Mouse (Mus musculus) heart, embryonic 11.5 days (tissue): ENCODE results near the gene Sgf29. TPM values are rescaled to one million over a fixed set of nuclear protein-coding genes. Genes with fewer than 3 reads are reported as not detected.

Experiments
- ATAC-seq: fragments of 200-750 bp; cut with Nextera tagmentation; replicated peaks from 2 replicates; pipeline ENCODE4 v1.8.0; 2017; ENCODE audit warnings: moderate library complexity; ENCODE audit not compliant: insufficient number of reproducible peaks, low FRiP score, low TSS enrichment
- H3K27ac ChIP-seq: fragments of 300-500 bp; sonication (generic); 2 replicates; pipeline ENCODE4 v1.5.1; 2014; ENCODE audit warnings: mild to moderate bottlenecking, low read depth, low read length
- H3K27me3 ChIP-seq: fragments of 300-500 bp; sonication (generic); 2 replicates; pipeline ENCODE4 v1.6.1; 2014; ENCODE audit warnings: mild to moderate bottlenecking, low read length, mixed read lengths; ENCODE audit not compliant: control insufficient read depth, insufficient read depth
- H3K36me3 ChIP-seq: fragments of 300-500 bp; sonication (generic); 2 replicates; pipeline ENCODE4 v1.6.1; 2014; ENCODE audit warnings: mild to moderate bottlenecking, low read length, moderate library complexity, mixed read lengths; ENCODE audit not compliant: control insufficient read depth, insufficient read depth
- H3K4me1 ChIP-seq: fragments of 300-500 bp; sonication (generic); 2 replicates; pipeline ENCODE4 v1.6.1; 2014; ENCODE audit warnings: low read length; ENCODE audit not compliant: control insufficient read depth, insufficient read depth
- H3K4me2 ChIP-seq: fragments of 300-500 bp; sonication (generic); 2 replicates; pipeline ENCODE4 v1.6.1; 2014; ENCODE audit warnings: mild to moderate bottlenecking, moderate library complexity
- H3K4me3 ChIP-seq: fragments of 300-500 bp; sonication (generic); 2 replicates; pipeline ENCODE4 v1.5.1; 2014; ENCODE audit warnings: low read depth, low read length
- H3K9ac ChIP-seq: fragments of 300-500 bp; sonication (generic); 2 replicates; pipeline ENCODE4 v1.6.1; 2014; ENCODE audit warnings: mild to moderate bottlenecking, low read depth, low read length, moderate library complexity
- H3K9me3 ChIP-seq: fragments of 300-500 bp; sonication (generic); replicated peaks from 2 replicates; pipeline ENCODE4 v1.6.1; 2016; ENCODE audit warnings: low read length; ENCODE audit not compliant: control insufficient read depth
- WGBS: fragments of 180-500 bp; shearing (Covaris S2); extraction: QIAGEN DNeasy Blood & Tissue Kit; methylation state at CpG from one replicate; pipeline ENCODE4 v1.1.7; 2014; ENCODE audit not compliant: insufficient replicate concordance; 5-methylcytosine and 5-hydroxymethylcytosine counted together
- polyA plus RNA-seq: library from polyadenylated mRNA; unstranded; fragments of >200 nt; fragmentation: Nextera tagmentation; extraction: Ambion mirVana; gene quantifications from 2 replicates; pipeline ENCODE4 v1.2.1, GENCODE M21; 2014

The Sgf29 gene
- polyA plus RNA-seq, 1 experiment from 2014 or later: 28.9 TPM

GRCm38 (mm10) chr7:126645708-126646107 lies 3.4 kb upstream of the Sgf29 start:
- H3K27ac ChIP-seq: no peak overlapping the region
- 58% methylated on average over 5 of the region's 5 CpGs for WGBS
- no peaks in the 10 kb centered on the region for H3K27me3 ChIP-seq
- no peaks in the 10 kb centered on the region for H3K36me3 ChIP-seq
- peaks cover 5% of the 10 kb centered on the region; the same call in 1 of the 2 replicates for H3K4me1 ChIP-seq
- H3K9ac ChIP-seq: no peak overlapping the region
- no peak overlapping the region for H3K4me2 ChIP-seq
- ATAC-seq: no peak
- no peaks in the 10 kb centered on the region for H3K9me3 ChIP-seq
- H3K4me3 ChIP-seq: no peak overlapping the region

- Histone ChIP-seq H3K4me2 (peak overlapping the region; percentile 77; the same call in 1 of the 2 replicates), H3K4me1 (peaks cover 7% of the 10 kb centered on the region; the same call in 1 of the 2 replicates), H3K9me3 (no peaks in the 10 kb centered on the region), H3K27me3 (no peaks in the 10 kb centered on the region), H3K9ac (no peak overlapping the region), H3K4me3 (peak overlapping the region; percentile 58; the same call in 1 of the 2 replicates), H3K36me3 (no peaks in the 10 kb centered on the region), H3K27ac (no peak overlapping the region)
- no peak for ATAC-seq
- WGBS: 68% methylated on average over 4 of the region's 4 CpGs
These were observed 623 bp upstream of the Sgf29 start for GRCm38 (mm10) chr7:126648486-126648885.

DNA sequence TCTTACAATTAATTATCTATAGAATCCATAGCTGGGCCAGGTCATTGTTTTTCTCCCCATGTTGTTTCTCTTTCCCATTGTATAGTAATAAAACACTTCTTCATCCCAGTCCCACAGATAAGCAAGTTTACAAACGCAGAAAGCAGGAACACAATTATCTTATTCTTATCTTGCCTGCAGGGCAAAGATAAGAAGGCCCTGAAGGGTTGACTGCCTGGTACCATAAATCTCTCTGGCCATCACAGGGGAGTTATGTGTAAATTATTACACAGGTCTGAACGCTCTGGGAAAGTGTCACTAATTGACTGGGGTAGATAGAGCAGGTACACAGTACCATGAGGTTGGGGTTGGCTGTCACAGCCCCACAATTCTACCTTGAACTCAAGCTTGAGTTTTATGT lies 1.7 kb downstream of the Sgf29 start:
- no peak for ATAC-seq
- peaks cover 7% of the 10 kb centered on the region; the same call in 1 of the 2 replicates for H3K4me1 ChIP-seq
- H3K27ac ChIP-seq: no peak overlapping the region
- no peaks in the 10 kb centered on the region for H3K9me3 ChIP-seq
- no peaks in the 10 kb centered on the region for H3K27me3 ChIP-seq
- H3K36me3 ChIP-seq: no peaks in the 10 kb centered on the region
- H3K9ac ChIP-seq: no peak overlapping the region
- 39% methylated on average over 2 of the region's 2 CpGs for WGBS
- H3K4me3 ChIP-seq: no peak overlapping the region
- no peak overlapping the region for H3K4me2 ChIP-seq

- no peaks in the 10 kb centered on the region for H3K27me3 ChIP-seq
- no peak for ATAC-seq
- 82% methylated on average over 2 of the region's 2 CpGs for WGBS
These were observed 4.9 kb downstream of the Sgf29 start for GRCm38 (mm10) chr7:126653991-126654390.

DNA sequence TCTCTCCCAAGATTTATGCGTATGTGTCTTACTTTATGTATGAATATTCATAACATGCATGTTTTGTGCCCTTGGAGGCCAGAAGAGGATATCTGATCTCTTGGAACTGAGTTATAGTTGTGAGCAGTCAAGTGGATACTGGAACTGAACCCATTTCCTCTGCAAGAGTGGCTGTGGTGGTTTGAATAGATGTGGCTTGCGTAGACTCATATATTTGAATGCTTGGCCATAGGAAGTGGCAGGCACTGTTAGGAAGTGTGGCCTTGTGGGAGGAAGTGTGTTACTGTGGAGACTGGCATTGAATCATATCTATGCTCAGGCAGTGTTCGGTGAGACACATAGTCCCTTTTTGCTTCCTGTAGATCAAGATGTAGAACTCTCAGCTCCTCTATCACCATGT lies 6.6 kb downstream of the Sgf29 start:
- no peak overlapping the region for H3K27ac ChIP-seq
- no peaks in the 10 kb centered on the region for H3K36me3 ChIP-seq
- 83% methylated on average over 3 of the region's 3 CpGs for WGBS
- H3K27me3 ChIP-seq: no peaks in the 10 kb centered on the region
- H3K4me2 ChIP-seq: no peak overlapping the region
- ATAC-seq: no peak
- H3K4me3 ChIP-seq: no peak overlapping the region
- H3K9ac ChIP-seq: no peak overlapping the region
- H3K9me3 ChIP-seq: no peaks in the 10 kb centered on the region
- H3K4me1 ChIP-seq: peaks cover 2% of the 10 kb centered on the region; the same call in 1 of the 2 replicates

More at GRCm38 (mm10) chr7:126653991-126654390, 4.9 kb downstream of the Sgf29 start:
- Histone ChIP-seq H3K27ac (no peak overlapping the region), H3K4me1 (peaks cover 7% of the 10 kb centered on the region; the same call in 1 of the 2 replicates), H3K4me2 (no peak overlapping the region), H3K36me3 (no peaks in the 10 kb centered on the region), H3K4me3 (no peak overlapping the region), H3K9me3 (no peaks in the 10 kb centered on the region), H3K9ac (no peak overlapping the region)

DNA sequence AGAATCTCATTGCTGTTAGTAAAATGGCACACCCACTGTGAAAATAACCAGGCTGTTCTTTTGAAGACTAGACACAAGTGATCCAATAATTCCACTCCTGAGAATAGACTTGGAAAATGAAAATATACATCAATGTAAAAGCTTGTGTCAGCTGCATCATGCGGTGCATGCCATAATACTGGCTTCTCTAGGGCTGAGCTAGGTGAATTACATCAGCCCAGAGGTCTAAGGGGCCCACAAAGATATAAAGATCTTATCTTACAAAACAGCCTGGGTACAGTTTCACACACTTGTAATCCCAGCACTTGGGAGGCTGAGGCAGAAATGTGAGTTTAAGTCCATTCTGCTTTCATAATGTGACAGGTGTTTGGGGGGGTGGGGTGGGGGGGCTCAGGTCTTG lies 8.4 kb downstream of the Sgf29 start:
- H3K4me1 ChIP-seq: no peaks in the 10 kb centered on the region
- H3K27ac ChIP-seq: no peak overlapping the region
- 79% methylated on average over 1 of the region's 1 CpGs for WGBS
- no peak for ATAC-seq
- H3K9me3 ChIP-seq: no peaks in the 10 kb centered on the region
- no peaks in the 10 kb centered on the region for H3K36me3 ChIP-seq
- H3K27me3 ChIP-seq: no peaks in the 10 kb centered on the region
- H3K4me3 ChIP-seq: no peak overlapping the region
- no peak overlapping the region for H3K9ac ChIP-seq
- no peak overlapping the region for H3K4me2 ChIP-seq

DNA sequence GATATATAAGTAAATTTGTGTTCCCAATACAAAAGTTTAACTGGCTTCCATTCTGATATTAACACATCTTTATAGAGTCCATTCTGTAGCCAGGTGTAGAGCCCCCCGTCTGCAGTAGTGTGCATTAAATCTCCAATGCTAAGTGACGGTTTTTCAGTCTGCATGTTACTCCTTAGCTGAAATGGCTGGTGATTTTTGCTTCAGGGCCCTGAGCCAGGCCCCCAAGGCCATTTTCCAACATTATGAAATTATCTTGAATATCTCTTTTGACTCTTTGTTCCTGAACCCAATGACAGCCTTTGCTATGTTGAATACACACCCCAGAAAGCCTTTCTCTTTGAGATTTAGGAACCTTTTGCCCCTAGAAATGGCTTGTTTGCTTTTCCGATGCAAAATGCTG lies 10.7 kb downstream of the Sgf29 start:
- no peaks in the 10 kb centered on the region for H3K27me3 ChIP-seq
- H3K9ac ChIP-seq: no peak overlapping the region
- H3K36me3 ChIP-seq: no peaks in the 10 kb centered on the region
- H3K4me3 ChIP-seq: no peak overlapping the region
- no peaks in the 10 kb centered on the region for H3K9me3 ChIP-seq
- H3K4me1 ChIP-seq: no peaks in the 10 kb centered on the region
- 85% methylated on average over 3 of the region's 3 CpGs for WGBS
- no peak overlapping the region for H3K4me2 ChIP-seq
- ATAC-seq: no peak
- H3K27ac ChIP-seq: no peak overlapping the region

DNA sequence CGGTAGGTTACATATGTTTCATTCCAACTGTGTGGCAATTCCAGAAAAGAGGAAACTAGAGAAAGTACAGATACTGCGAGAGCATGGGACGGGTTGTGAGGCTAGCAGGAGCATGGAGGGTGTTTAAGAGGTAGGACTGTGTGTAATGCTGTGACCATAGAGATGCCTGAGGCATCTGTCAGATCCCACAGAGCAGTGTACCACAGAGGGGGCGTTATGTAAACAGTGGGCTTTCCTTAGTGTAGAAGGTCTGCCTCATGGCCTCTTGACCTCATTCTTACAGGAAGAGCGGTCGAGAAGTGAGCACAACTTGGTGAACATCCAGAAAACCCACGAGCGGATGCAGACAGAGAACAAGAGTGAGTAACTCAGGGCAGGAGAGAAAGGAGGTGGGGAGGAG lies 14.5 kb downstream of the Sgf29 start:
- ATAC-seq: no peak
- H3K4me1 ChIP-seq: no peaks in the 10 kb centered on the region
- no peak overlapping the region for H3K4me3 ChIP-seq
- H3K9ac ChIP-seq: no peak overlapping the region
- H3K9me3 ChIP-seq: no peaks in the 10 kb centered on the region
- no peaks in the 10 kb centered on the region for H3K27me3 ChIP-seq
- H3K27ac ChIP-seq: no peak overlapping the region
- no peaks in the 10 kb centered on the region for H3K36me3 ChIP-seq
- H3K4me2 ChIP-seq: no peak overlapping the region
- 72% methylated on average over 8 of the region's 8 CpGs for WGBS

- WGBS: 95% methylated on average over 3 of the region's 3 CpGs
These were observed 16.2 kb downstream of the Sgf29 start for GRCm38 (mm10) chr7:126665269-126665668.

More at GRCm38 (mm10) chr7:126665269-126665668, 16.2 kb downstream of the Sgf29 start:
- Histone ChIP-seq H3K36me3 (no peaks in the 10 kb centered on the region), H3K9ac (no peak overlapping the region), H3K4me2 (no peak overlapping the region), H3K9me3 (no peaks in the 10 kb centered on the region), H3K4me1 (no peaks in the 10 kb centered on the region), H3K27me3 (no peaks in the 10 kb centered on the region), H3K4me3 (no peak overlapping the region), H3K27ac (no peak overlapping the region)
- no peak for ATAC-seq
